Mouse (Mus musculus) neutrophil, adult 59 days (primary cell): ENCODE results near the gene Tnfsf18. TPM values are rescaled to one million over a fixed set of nuclear protein-coding genes. Genes with fewer than 3 reads are reported as not detected.

ENCODE experiments used
- total RNA-seq, 2 experiments: library from RNA; stranded (reverse); gene quantifications; 1 replicate in 1 of 2; 2 replicates in 1 of 2; pipeline ENCODE4 v1.2.4; 2023

The Tnfsf18 gene
- total RNA-seq = not detected

DNA sequence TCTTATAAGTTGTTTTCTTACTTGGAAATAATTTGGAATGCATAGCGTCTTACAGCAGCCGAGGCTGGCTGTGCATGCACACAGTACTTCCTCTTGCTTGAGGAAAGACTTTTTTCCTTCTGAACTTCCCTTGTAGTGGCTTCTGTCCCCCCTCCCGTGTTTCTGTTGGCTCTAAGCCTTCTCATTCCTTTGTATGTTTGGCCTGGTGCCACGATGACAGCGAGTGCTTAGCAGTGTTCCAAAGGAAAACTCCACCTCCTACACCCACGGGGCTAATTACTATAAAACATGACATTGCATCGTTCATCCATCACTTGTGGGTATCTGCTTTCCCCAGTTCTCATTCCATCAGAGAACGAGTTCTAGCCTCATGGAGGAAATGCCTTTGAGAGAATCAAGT lies at the start of gene Tnfsf18:
Gene Tnfsf18, plus strand, starts transcription at position 313 of the 400 bp plus-strand sequence.

Other genes starting within 250 kb of the Tnfsf18 start
- gene Prdx6, start 243.4 kb upstream of the Tnfsf18 start, total RNA-seq = 100 to 1,000 TPM; 295 to 299 TPM
- not detected for gene Tnfsf4, start 99.2 kb upstream of the Tnfsf18 start, total RNA-seq